Mouse (Mus musculus) hindbrain, embryonic 12.5 days (tissue): ENCODE measurements around the gene Cxcr6. TPM values are rescaled to one million over a fixed set of nuclear protein-coding genes. Genes with fewer than 3 reads are reported as not detected.

Source experiments
- ATAC-seq: fragments of 200-750 bp; cut with Nextera tagmentation; 2 replicates; pipeline ENCODE4 v1.8.0; 2017; ENCODE audit warnings: moderate TSS enrichment; ENCODE audit not compliant: low FRiP score
- H3K27ac ChIP-seq: fragments of 300-500 bp; sonication (generic); 2 replicates; pipeline ENCODE4 v1.5.1; 2016; ENCODE audit warnings: mild to moderate bottlenecking
- H3K27me3 ChIP-seq: fragments of 300-500 bp; sonication (generic); 2 replicates; pipeline ENCODE4 v1.6.1; 2016; ENCODE audit warnings: mild to moderate bottlenecking
- H3K36me3 ChIP-seq: fragments of 300-500 bp; sonication (generic); 2 replicates; pipeline ENCODE4 v1.6.1; 2016; ENCODE audit warnings: mild to moderate bottlenecking
- H3K4me1 ChIP-seq: fragments of 300-500 bp; sonication (generic); 2 replicates; pipeline ENCODE4 v1.6.1; 2016
- H3K4me2 ChIP-seq: fragments of 300-500 bp; sonication (generic); replicated peaks from 2 replicates; pipeline ENCODE4 v1.6.1; 2016; ENCODE audit warnings: mild to moderate bottlenecking
- H3K4me3 ChIP-seq: fragments of 300-500 bp; sonication (generic); 2 replicates; pipeline ENCODE4 v1.5.1; 2016; ENCODE audit warnings: mild to moderate bottlenecking
- H3K9ac ChIP-seq: fragments of 300-500 bp; sonication (generic); 2 replicates; pipeline ENCODE4 v1.6.1; 2016; ENCODE audit warnings: mild to moderate bottlenecking, moderate library complexity
- H3K9me3 ChIP-seq: fragments of 300-500 bp; sonication (generic); replicated peaks from 2 replicates; pipeline ENCODE4 v1.6.1; 2016; ENCODE audit warnings: mild to moderate bottlenecking
- WGBS: fragments of 180-500 bp; shearing (Covaris S2); methylation state at CpG from one replicate; pipeline ENCODE4 v1.1.7; 2016; 5-methylcytosine and 5-hydroxymethylcytosine counted together
- polyA plus RNA-seq: library from polyadenylated mRNA; unstranded; fragments of >200 nt; fragmentation: Nextera tagmentation; extraction: Ambion mirVana; gene quantifications from 2 replicates; pipeline ENCODE4 v1.2.1, GENCODE M21; 2016

The Cxcr6 gene
- polyA plus RNA-seq, 1 experiment from 2014 or later: 0.22 TPM

DNA sequence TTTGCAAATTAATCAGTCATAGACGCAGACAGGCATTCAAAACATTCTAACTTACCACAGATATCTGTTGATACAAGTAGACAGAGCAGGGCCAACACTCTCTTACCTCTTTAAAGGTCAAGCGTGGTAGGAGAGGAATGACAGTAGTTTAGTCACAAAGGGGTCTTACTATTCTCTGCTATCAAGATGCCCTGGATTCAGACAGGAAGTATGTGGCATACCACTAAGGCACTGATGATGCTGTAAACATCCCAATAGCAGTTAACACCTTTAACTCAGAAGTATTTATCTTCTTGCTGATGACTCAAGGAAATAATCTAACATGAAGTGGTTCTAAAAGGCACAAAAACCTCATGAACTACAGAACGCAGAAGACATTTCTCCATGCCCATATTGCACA, 29.6 kb downstream of the Cxcr6 start:
- no peak overlapping the region for H3K4me3 ChIP-seq
- peaks cover 33% of the 10 kb centered on the region; the same call in 1 of the 2 replicates for H3K36me3 ChIP-seq
- no peak overlapping the region for H3K27ac ChIP-seq
- H3K27me3 ChIP-seq: no peaks in the 10 kb centered on the region
- H3K4me1 ChIP-seq: no peaks in the 10 kb centered on the region
- H3K9me3 ChIP-seq: no peaks in the 10 kb centered on the region
- ATAC-seq: no peak
- 97% methylated on average over 3 of the region's 3 CpGs for WGBS
- no peak overlapping the region for H3K4me2 ChIP-seq
- H3K9ac ChIP-seq: no peak overlapping the region

DNA sequence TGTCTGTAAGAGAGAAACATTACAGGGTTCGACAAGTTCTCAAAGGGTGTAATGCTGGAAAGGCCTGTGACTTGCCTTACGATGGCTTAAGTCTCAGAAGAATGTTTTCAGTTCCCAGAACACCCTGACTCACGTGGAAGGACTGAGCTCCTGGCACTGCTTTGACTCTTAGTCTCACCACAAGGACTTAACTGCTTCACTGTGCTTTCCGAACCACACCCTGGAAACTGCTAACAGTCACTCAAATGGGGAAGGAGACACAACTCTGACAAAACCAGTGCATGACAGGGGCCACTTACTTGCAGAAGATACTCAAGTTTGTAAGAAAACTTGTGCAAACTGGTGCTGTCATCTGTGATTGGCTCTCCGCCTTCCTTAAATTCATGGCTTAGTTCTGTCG, 34.0 kb downstream of the Cxcr6 start:
- no peak overlapping the region for H3K4me3 ChIP-seq
- peaks cover 30% of the 10 kb centered on the region for H3K36me3 ChIP-seq
- 94% methylated on average over 6 of the region's 6 CpGs for WGBS
- no peaks in the 10 kb centered on the region for H3K4me1 ChIP-seq
- no peak overlapping the region for H3K27ac ChIP-seq
- no peak overlapping the region for H3K4me2 ChIP-seq
- H3K9me3 ChIP-seq: no peaks in the 10 kb centered on the region
- ATAC-seq: no peak
- H3K27me3 ChIP-seq: no peaks in the 10 kb centered on the region
- no peak overlapping the region for H3K9ac ChIP-seq

DNA sequence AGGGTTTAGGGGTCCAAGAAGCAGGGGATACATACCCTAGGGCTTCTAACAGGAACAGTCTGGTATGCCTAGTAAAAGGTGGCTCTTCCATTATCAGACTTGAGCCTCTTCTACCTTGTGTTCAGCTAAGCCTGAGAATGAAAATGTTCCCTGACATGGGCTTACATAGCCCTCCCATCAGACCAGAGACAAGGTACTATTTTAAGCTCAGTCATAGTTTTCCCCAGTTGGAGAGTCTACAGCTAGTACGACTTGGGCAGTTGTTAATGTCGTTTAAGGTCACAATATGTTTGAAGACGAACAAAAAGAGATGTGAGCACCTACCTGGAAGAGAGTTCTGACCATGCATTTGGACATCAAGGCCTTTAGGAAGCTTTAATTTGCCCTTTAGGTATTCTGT, 38.2 kb downstream of the Cxcr6 start:
- no peak overlapping the region for H3K27ac ChIP-seq
- no peaks in the 10 kb centered on the region for H3K9me3 ChIP-seq
- H3K36me3 ChIP-seq: peaks cover 8% of the 10 kb centered on the region; the same call in 1 of the 2 replicates
- no peaks in the 10 kb centered on the region for H3K27me3 ChIP-seq
- no peaks in the 10 kb centered on the region for H3K4me1 ChIP-seq
- H3K4me3 ChIP-seq: no peak overlapping the region
- 92% methylated on average over 3 of the region's 3 CpGs for whole genome bisulfite sequencing
- no peak overlapping the region for H3K4me2 ChIP-seq
- no peak overlapping the region for H3K9ac ChIP-seq
- ATAC-seq: no peak

DNA sequence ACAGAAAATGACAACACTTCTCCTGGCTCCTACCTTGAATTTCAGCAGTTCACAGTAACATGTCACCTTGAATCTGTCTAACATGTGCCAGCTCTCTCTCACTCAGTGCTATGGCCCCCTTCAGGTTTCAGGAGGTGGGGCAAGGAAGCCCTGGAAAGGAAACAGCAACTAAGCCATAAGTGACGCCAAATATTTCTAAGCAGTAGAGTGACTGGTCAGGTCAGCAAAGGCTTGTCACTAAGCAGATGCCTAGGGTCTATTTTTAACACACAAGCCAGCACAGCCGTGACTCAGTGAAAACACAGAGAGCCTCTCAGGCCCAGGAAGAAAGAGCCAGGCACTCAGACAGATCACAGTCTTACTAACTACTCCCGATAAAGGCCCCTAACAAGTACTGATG, 38.8 kb downstream of the Cxcr6 start:
- no peak overlapping the region for H3K4me3 ChIP-seq
- no peak for ATAC-seq
- H3K36me3 ChIP-seq: peaks cover 7% of the 10 kb centered on the region; the same call in 1 of the 2 replicates
- H3K27me3 ChIP-seq: no peaks in the 10 kb centered on the region
- peaks cover 2% of the 10 kb centered on the region; the same call in 1 of the 2 replicates for H3K4me1 ChIP-seq
- no peak overlapping the region for H3K27ac ChIP-seq
- no peak overlapping the region for H3K4me2 ChIP-seq
- no peaks in the 10 kb centered on the region for H3K9me3 ChIP-seq
- WGBS: 70% methylated on average over 3 of the region's 3 CpGs
- H3K9ac ChIP-seq: no peak overlapping the region

DNA sequence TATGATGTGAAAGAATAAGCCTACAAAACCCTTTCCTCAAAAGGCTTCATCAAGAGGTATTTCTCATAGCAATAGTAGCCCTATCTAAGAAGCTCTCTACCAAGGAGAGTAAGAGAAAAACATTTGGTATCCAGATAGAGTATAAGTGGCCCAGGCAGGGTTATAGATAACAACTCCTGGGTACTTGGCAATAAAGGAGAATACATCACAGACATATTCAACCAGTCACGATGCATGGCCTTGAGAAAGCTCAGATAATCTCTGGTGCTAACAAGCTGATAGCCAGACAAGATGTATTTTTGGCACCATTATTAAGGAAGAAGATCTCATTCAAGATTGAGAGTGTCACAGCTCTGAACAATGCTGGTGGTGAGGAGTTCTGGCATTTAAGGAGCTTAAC, 40.2 kb downstream of the Cxcr6 start:
- Histone ChIP-seq H3K9ac (no peak overlapping the region), H3K36me3 (peaks cover 3% of the 10 kb centered on the region; the same call in 1 of the 2 replicates), H3K4me3 (no peak overlapping the region), H3K27me3 (no peaks in the 10 kb centered on the region), H3K9me3 (no peaks in the 10 kb centered on the region), H3K4me2 (no peak overlapping the region), H3K27ac (no peak overlapping the region), H3K4me1 (peaks cover 11% of the 10 kb centered on the region; the same call in 1 of the 2 replicates)
- ATAC-seq: no peak
- WGBS: 89% methylated on average over 1 of the region's 1 CpGs

DNA sequence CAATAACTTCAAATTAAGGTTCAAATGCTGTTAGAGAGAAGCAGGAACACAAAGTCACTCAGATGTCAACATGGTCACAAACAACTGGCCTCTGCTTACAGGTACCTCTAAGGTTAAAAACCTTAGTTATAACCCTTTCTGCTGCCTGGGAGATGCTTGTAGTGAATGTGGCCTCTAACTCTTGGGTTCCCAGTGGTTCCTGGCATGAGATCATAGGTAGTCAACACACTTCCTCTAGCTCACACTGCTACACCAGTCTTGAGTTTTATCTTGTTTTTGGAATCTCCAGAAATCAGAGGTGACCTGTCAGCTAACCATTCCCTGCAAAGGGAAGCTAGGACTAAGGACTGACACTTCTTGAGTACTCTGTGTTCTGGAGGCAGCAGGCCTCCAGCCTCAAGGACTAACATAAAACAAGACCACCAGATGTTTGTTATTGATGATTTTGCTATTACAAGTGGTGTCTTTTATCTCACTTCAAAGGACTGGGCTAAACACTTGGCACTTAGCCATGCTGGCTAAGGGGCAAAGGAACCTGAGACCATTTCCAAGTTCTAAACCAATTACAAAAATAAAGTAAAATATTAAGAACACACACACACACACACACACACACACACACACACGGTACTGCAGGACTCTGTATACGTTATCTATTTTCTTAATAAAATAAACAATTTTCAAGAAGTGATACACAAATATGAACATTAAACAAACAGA, 43.9 kb downstream of the Cxcr6 start:
- no peak overlapping the region for H3K4me3 ChIP-seq
- peaks cover 13% of the 10 kb centered on the region for H3K4me1 ChIP-seq
- WGBS: 66% methylated on average over 2 of the region's 2 CpGs
- H3K4me2 ChIP-seq: peak overlapping the region; percentile 1; the same call in 1 of the 2 replicates
- no peak overlapping the region for H3K27ac ChIP-seq
- no peaks in the 10 kb centered on the region for H3K27me3 ChIP-seq
- H3K9me3 ChIP-seq: no peaks in the 10 kb centered on the region
- H3K36me3 ChIP-seq: no peaks in the 10 kb centered on the region
- no peak overlapping the region for H3K9ac ChIP-seq
- ATAC-seq: no peak

DNA sequence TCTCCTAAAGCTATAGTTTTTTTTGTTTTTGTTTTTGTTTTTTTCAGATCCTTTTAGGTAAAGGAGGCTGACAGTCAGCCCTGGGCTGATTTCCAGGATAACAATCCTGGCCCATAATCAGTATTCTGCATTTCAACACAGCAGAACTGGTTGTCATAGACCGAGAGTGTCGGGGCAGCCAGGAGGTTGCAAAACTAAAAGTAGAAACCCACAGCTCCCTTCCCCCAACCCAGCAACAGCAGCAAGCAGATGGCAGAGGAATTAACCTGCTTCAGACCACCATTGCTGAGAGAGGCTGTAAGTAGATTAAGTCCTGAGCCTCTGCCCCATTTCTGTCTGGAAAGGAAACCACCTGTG, 44.4 kb downstream of the Cxcr6 start:
- ATAC-seq: no peak
- Histone ChIP-seq H3K4me3 (peak overlapping the region; percentile 67), H3K27me3 (no peaks in the 10 kb centered on the region), H3K27ac (no peak overlapping the region), H3K9ac (peak overlapping the region; percentile 32; the same call in 1 of the 2 replicates), H3K4me1 (peaks cover 13% of the 10 kb centered on the region), H3K4me2 (peak overlapping the region; percentile 73), H3K36me3 (no peaks in the 10 kb centered on the region), H3K9me3 (no peaks in the 10 kb centered on the region)
- WGBS: 19% methylated on average over 2 of the region's 2 CpGs

DNA sequence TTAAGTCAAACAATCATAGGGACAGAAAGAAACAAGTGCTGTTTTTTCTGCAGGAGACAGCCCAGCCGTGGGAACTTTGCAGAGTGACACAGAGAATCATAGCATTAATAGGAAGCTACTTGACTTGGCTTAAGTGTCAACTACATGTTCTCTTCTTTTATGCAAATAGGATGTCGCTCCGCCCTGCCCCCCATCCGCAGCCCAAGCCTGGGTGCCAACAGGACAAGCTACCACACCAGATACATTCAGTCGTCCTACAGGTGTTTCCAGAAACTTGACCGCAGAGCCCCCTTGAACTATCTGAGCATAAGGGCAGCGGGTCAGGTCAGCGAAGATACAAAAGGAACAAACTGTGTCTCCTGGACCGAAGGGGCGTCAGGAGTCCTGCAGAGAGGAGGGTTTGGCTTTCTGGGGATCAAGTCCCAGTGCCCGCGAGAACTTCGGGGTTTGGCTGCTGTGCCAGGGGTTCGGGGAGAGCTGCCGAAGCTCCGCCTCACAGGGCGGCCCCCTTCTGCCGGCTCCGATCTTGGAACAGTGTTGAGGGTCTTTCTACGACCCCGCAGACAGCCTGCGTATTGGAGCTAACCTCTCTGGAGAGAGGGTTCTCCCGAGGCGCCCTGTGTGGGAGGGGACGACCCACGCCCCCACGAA, 44.9 kb downstream of the Cxcr6 start:
- H3K4me3 ChIP-seq: peak overlapping the region; percentile 67
- peaks cover 13% of the 10 kb centered on the region for H3K4me1 ChIP-seq
- no peaks in the 10 kb centered on the region for H3K36me3 ChIP-seq
- WGBS: under 1% methylated on average over 27 of the region's 27 CpGs
- peak overlapping the region; percentile 81 for H3K27ac ChIP-seq
- H3K27me3 ChIP-seq: no peaks in the 10 kb centered on the region
- H3K9me3 ChIP-seq: no peaks in the 10 kb centered on the region
- H3K4me2 ChIP-seq: peak overlapping the region; percentile 73
- H3K9ac ChIP-seq: peak overlapping the region; percentile 67
- peak; percentile 84 for ATAC-seq

DNA sequence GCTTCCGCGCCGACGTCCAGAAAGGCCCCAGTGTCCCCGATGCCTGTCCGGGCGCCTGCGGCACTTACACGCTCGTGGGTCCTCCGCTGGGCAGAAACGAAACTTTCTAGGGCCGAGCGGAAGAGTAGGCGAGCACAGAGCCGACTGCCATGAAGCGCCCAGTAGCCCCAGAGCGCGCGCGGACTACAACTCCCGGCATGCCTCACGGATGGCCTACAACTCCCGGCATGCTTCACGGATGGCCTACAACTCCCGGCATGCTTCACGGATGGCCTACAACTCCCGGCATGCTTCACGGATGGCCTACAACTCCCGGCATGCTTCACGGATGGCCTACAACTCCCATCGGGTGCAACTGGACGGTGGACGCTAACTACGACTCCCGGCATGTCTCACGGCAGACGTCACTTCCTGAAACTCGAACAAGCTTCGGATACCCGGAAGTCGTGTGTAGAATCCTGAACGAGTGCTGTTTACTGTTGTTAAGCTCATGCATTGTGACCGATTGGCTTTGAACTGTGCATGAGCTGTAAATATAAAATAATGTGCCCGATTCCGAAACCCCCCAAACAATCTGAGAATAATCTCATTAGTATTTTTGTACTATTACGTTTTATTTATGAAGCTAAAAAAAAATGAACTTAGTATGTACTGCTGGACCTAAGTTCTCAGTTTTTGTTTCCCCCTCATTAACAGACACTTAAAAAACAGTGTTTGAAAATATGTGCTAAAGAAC, 45.6 kb downstream of the Cxcr6 start, which contains the start of gene Fyco1:
Gene Fyco1, minus strand, starts transcription at position 187 of the 736 bp plus-strand sequence.
- peak within 1 kb of the TSS; percentile 81 for H3K27ac ChIP-seq
- ATAC-seq: peak; percentile 98
- peak within 1 kb of the TSS; percentile 67 for H3K9ac ChIP-seq
- H3K4me2 ChIP-seq: peak within 1 kb of the TSS; percentile 73
- peaks cover 13% of the 10 kb centered on the region for H3K4me1 ChIP-seq
- no peaks in the 10 kb centered on the region for H3K27me3 ChIP-seq
- under 1% methylated on average over 47 of the region's 47 CpGs for WGBS
- H3K4me3 ChIP-seq: peak within 1 kb of the TSS; percentile 67
- H3K36me3 ChIP-seq: no peaks in the 10 kb centered on the region
- no peaks in the 10 kb centered on the region for H3K9me3 ChIP-seq

DNA sequence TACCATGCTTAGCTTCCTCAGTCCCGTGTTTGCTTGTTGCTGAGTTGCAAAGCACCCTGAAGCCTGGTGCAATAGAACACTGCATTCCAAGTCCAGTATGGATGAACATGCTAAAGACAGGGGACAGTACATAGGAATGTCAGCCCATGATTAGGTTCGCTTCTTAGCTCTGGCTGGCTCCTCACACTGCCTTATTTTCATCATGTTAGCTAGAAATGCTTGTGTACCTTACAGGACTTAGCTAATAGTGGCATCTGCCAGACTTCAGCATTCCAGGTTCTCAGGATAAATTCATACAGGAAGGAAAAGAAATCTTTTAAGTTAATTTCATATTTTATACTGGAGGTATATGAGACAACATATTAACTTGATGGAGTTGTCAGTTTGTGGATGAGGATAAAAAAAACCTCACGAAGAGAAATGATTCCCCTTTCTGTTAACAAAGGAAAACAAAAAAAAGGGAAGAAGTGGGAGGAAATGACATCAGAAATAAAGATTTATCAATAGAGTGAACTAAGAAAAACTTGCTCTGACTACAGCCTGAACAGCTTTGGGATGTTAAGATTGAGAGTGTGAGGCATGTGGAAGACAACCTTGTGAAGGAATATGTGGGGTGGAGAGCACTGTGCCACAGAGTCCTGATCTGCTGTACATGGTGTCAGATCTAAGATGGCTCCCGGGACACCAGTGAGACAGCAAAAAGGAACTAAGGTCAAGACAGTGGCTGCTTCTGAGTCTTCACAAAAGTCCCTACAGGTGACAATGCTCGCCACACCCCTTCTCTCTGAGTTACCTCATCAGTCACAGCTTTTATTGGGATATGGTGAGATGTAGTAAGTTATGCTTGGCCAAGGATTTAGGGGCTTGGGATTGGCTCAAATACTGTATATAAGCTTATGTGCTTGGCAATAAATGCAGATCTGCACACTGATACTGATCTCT, 46.4 kb downstream of the Cxcr6 start:
- H3K9ac ChIP-seq: peak overlapping the region; percentile 41; the same call in 1 of the 2 replicates
- no peaks in the 10 kb centered on the region for H3K36me3 ChIP-seq
- peak overlapping the region; percentile 28 for H3K4me3 ChIP-seq
- H3K4me2 ChIP-seq: peak overlapping the region; percentile 56
- H3K27ac ChIP-seq: no peak overlapping the region
- 66% methylated on average over 5 of the region's 5 CpGs for WGBS
- H3K9me3 ChIP-seq: no peaks in the 10 kb centered on the region
- peak; percentile 42 for ATAC-seq
- no peaks in the 10 kb centered on the region for H3K27me3 ChIP-seq
- H3K4me1 ChIP-seq: peaks cover 13% of the 10 kb centered on the region

DNA sequence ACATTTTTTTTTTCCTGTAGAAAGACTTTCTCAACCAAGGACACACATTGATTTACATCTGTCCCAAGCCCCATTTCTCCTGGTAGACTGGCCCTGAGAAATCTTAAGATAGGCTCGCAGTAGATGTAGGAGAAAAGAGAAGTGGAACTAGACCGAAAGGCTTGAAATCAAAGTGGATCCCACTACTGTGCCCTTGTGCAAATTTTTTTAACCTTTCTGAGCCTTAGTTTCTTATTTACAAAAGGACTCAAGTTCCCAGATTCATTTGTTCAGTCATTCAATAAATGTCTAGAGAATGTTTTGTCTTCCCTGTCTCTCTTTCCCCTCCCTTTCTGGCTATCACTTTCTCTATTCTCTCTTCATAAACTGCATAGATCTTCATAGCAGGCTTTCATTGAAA, 50.6 kb downstream of the Cxcr6 start:
- no peak for ATAC-seq

More for the DNA sequence above, 50.6 kb downstream of the Cxcr6 start:
- no peaks in the 10 kb centered on the region for H3K27me3 ChIP-seq
- no peak overlapping the region for H3K4me2 ChIP-seq
- 87% methylated on average over 2 of the region's 2 CpGs for WGBS
- no peak overlapping the region for H3K27ac ChIP-seq
- no peak overlapping the region for H3K4me3 ChIP-seq
- peaks cover 3% of the 10 kb centered on the region; the same call in 1 of the 2 replicates for H3K4me1 ChIP-seq
- H3K9ac ChIP-seq: no peak overlapping the region
- no peaks in the 10 kb centered on the region for H3K9me3 ChIP-seq
- H3K36me3 ChIP-seq: no peaks in the 10 kb centered on the region
